Mouse (Mus musculus): ENCODE results near the gene Nexmif. TPM values are rescaled to one million over a fixed set of nuclear protein-coding genes. Genes with fewer than 3 reads are reported as not detected.
"Not testable (repeated sequence)": the region's sequence is repeated elsewhere in the genome, so short reads cannot be mapped to it uniquely, and the experiment has no call there.

The Nexmif gene
- polyA plus RNA-seq, 1 experiment: 0.37 TPM

DNA sequence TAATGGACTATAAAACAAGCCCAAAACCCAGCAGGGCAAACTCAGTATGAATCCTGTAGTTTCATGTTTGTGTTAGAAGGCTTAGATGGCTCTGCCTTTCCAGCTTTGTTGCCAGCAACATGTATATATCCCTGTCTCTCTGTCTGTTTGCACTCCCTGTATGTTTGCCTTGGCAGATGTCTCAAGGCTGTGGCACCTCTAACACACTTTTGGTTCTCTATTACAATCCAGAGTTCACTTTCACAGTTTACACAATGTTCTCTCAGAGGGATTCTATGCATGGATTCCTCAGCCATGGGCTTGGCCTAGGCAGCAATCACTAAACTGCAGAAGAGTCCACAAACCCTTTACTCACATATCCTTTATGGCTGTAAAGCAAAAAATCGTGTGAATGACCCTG, 50.9 kb downstream of the Nexmif start:
- 43% methylated on average over 1 of the region's 1 CpGs for WGBS
- no peak for TF ChIP-seq CTCF (IDR thresholded peaks at IDR 0.05; ENCODE audit: control insufficient read depth, insufficient read depth, low read length)
- no peak for TF ChIP-seq POLR2A (IDR thresholded peaks at IDR 0.05; ENCODE audit: borderline replicate concordance, control insufficient read depth, low read depth, low read length)
- H3K4me1 ChIP-seq (ENCODE audit: control insufficient read depth, insufficient read depth, low read length): no peaks in the 10 kb centered on the region
- H3K27ac ChIP-seq (ENCODE audit: control insufficient read depth, insufficient read depth, low read depth, low read length, poor library complexity): no peak overlapping the region
- H3K4me3 ChIP-seq (replicated peaks; ENCODE audit: control insufficient read depth, low read depth, low read length): no peak overlapping the region

DNA sequence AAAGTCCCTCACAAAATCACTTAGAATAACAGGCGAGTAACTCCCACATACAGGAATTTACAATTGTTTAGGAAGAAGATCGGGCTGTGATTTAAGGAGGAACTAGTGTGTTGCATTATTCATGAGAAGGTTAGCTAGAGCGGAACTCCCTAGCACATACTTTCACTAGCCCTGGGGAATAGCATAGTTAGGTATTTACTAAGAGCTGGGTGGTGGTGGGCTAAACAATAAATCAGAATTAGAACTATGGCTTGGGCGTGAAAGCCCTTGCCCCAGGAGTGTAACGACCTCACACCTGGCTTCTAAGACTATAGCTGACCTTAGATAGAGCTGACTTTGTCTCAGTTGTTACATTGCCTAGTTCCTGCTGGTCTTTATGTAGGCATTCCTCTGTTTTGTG, 85.7 kb downstream of the Nexmif start:
- WGBS: 78% methylated on average over 5 of the region's 5 CpGs
- H3K27ac ChIP-seq (ENCODE audit: control insufficient read depth, insufficient read depth, low read depth, low read length, poor library complexity); H3K4me1 ChIP-seq (ENCODE audit: control insufficient read depth, insufficient read depth, low read length); H3K4me3 ChIP-seq (replicated peaks; ENCODE audit: control insufficient read depth, low read depth, low read length): not testable (repeated sequence)

DNA sequence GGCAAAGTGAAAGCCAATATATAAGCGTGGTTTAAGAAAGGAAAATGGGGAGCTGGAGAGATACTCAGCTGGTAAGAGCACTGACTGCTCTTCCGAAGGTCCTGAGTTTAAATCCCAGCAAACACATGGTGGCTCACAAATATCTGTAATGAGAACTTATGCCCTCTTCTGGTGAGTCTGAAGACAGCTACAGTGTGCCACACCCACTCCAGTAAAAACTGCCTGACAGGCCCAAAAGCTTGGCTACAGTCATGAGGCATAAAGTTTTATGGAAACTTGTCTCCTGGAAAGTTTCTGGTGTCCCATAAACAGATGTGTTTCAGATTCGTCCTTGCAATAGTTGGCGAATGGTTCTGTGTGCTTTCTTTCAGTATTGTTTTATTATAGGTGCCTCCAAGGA, 86.4 kb downstream of the Nexmif start:
- Histone ChIP-seq H3K27ac (ENCODE audit: control insufficient read depth, insufficient read depth, low read depth, low read length, poor library complexity) (no peak overlapping the region), H3K4me1 (ENCODE audit: control insufficient read depth, insufficient read depth, low read length) (no peaks in the 10 kb centered on the region), H3K4me3 (replicated peaks; ENCODE audit: control insufficient read depth, low read depth, low read length) (no peak overlapping the region)
- 70% methylated on average over 4 of the region's 4 CpGs for WGBS
- TF ChIP-seq CTCF (IDR thresholded peaks at IDR 0.05; ENCODE audit: control insufficient read depth, insufficient read depth, low read length) (no peak), POLR2A (IDR thresholded peaks at IDR 0.05; ENCODE audit: borderline replicate concordance, control insufficient read depth, low read depth, low read length) (no peak)

GRCm38 (mm10) chrX:104054848-104055247, 146.1 kb downstream of the Nexmif start:
- Histone ChIP-seq H3K4me1 (ENCODE audit: control insufficient read depth, insufficient read depth, low read length) (no peaks in the 10 kb centered on the region), H3K27ac (ENCODE audit: control insufficient read depth, insufficient read depth, low read depth, low read length, poor library complexity) (no peak overlapping the region), H3K4me3 (replicated peaks; ENCODE audit: control insufficient read depth, low read depth, low read length) (no peak overlapping the region)
- TF ChIP-seq POLR2A (IDR thresholded peaks at IDR 0.05; ENCODE audit: borderline replicate concordance, control insufficient read depth, low read depth, low read length) (no peak), CTCF (IDR thresholded peaks at IDR 0.05; ENCODE audit: control insufficient read depth, insufficient read depth, low read length) (no peak)
- 60% methylated on average over 2 of the region's 2 CpGs for WGBS

GRCm38 (mm10) chrX:104040276-104040675, 160.7 kb downstream of the Nexmif start:
- Histone ChIP-seq H3K4me1 (ENCODE audit: control insufficient read depth, insufficient read depth, low read length) (no peaks in the 10 kb centered on the region), H3K27ac (ENCODE audit: control insufficient read depth, insufficient read depth, low read depth, low read length, poor library complexity) (no peak overlapping the region), H3K4me3 (replicated peaks; ENCODE audit: control insufficient read depth, low read depth, low read length) (no peak overlapping the region)
- TF ChIP-seq CTCF (IDR thresholded peaks at IDR 0.05; ENCODE audit: control insufficient read depth, insufficient read depth, low read length): no peak
- no peak for TF ChIP-seq POLR2A (IDR thresholded peaks at IDR 0.05; ENCODE audit: borderline replicate concordance, control insufficient read depth, low read depth, low read length)

GRCm38 (mm10) chrX:104033843-104034242, 167.1 kb downstream of the Nexmif start:
- WGBS: 73% methylated on average over 5 of the region's 5 CpGs
- Histone ChIP-seq H3K4me1 (ENCODE audit: control insufficient read depth, insufficient read depth, low read length) (no peaks in the 10 kb centered on the region), H3K4me3 (replicated peaks; ENCODE audit: control insufficient read depth, low read depth, low read length) (no peak overlapping the region), H3K27ac (ENCODE audit: control insufficient read depth, insufficient read depth, low read depth, low read length, poor library complexity) (no peak overlapping the region)
- TF ChIP-seq POLR2A (IDR thresholded peaks at IDR 0.05; ENCODE audit: borderline replicate concordance, control insufficient read depth, low read depth, low read length): no peak
- no peak for TF ChIP-seq CTCF (IDR thresholded peaks at IDR 0.05; ENCODE audit: control insufficient read depth, insufficient read depth, low read length)

GRCm38 (mm10) chrX:104032756-104033155, 168.2 kb downstream of the Nexmif start:
- Histone ChIP-seq H3K4me1 (ENCODE audit: control insufficient read depth, insufficient read depth, low read length) (no peaks in the 10 kb centered on the region), H3K4me3 (replicated peaks; ENCODE audit: control insufficient read depth, low read depth, low read length) (no peak overlapping the region), H3K27ac (ENCODE audit: control insufficient read depth, insufficient read depth, low read depth, low read length, poor library complexity) (no peak overlapping the region)
- WGBS: 27% methylated on average over 4 of the region's 4 CpGs
- TF ChIP-seq POLR2A (IDR thresholded peaks at IDR 0.05; ENCODE audit: borderline replicate concordance, control insufficient read depth, low read depth, low read length) (no peak), CTCF (IDR thresholded peaks at IDR 0.05; ENCODE audit: control insufficient read depth, insufficient read depth, low read length) (no peak)

Other genes with a start within 250 kb of the Nexmif start
- 11.1 and 20.3 TPM in 2 replicates for gene Rlim, start 219.9 kb downstream of the Nexmif start, polyA plus RNA-seq (2011; ENCODE audit: insufficient read depth, insufficient read length, low replicate concordance, missing spikeins)
- gene Abcb7, start 212.7 kb upstream of the Nexmif start, polyA plus RNA-seq (2011; ENCODE audit: insufficient read depth, insufficient read length, low replicate concordance, missing spikeins): 5.9 and 7.3 TPM in 2 replicates

Measured in bone marrow, adult 2 months (tissue).